Mouse (Mus musculus) lung, postnatal 0 days (tissue): ENCODE results near the gene Sema3f. TPM values are rescaled to one million over a fixed set of nuclear protein-coding genes. Genes with fewer than 3 reads are reported as not detected.
A peak's percentile ranks its signal among the peaks of the same experiment; 100 is the strongest.

Experiments
- ATAC-seq: fragments of 200-750 bp; cut with Nextera tagmentation; 2 replicates; pipeline ENCODE4 v1.8.0; 2017; ENCODE audit warnings: moderate library complexity
- DNase-seq: peaks from one replicate; pipeline ENCODE4 v3.0.0-alpha.2; 2016; ENCODE audit warnings: low spot score
- H3K27ac ChIP-seq: fragments of 300-500 bp; sonication (generic); 2 replicates; pipeline ENCODE4 v1.5.1; 2014; ENCODE audit warnings: antibody characterized with exemption, mild to moderate bottlenecking, low read length, mixed read lengths
- H3K27me3 ChIP-seq: fragments of 300-500 bp; sonication (generic); replicated peaks from 2 replicates; pipeline ENCODE4 v1.6.1; 2014; ENCODE audit warnings: low read length, mixed read lengths; ENCODE audit not compliant: insufficient read depth
- H3K36me3 ChIP-seq: fragments of 300-500 bp; sonication (generic); 2 replicates; pipeline ENCODE4 v1.6.1; 2014; ENCODE audit warnings: low read length, mixed read lengths; ENCODE audit not compliant: insufficient read depth
- H3K4me1 ChIP-seq: fragments of 300-500 bp; sonication (generic); 2 replicates; pipeline ENCODE4 v1.6.1; 2014; ENCODE audit warnings: antibody characterized with exemption, low read depth, low read length, mixed read lengths; ENCODE audit not compliant: insufficient read depth
- H3K4me2 ChIP-seq: fragments of 300-500 bp; sonication (generic); replicated peaks from 2 replicates; pipeline ENCODE4 v1.6.1; 2014; ENCODE audit warnings: low read depth, mild to moderate bottlenecking, low read length, moderate library complexity, mixed read lengths
- H3K4me3 ChIP-seq: fragments of 300-500 bp; sonication (generic); 2 replicates; pipeline ENCODE4 v1.5.1; 2014; ENCODE audit warnings: low read depth, low read length
- H3K9ac ChIP-seq: fragments of 300-500 bp; sonication (generic); replicated peaks from 2 replicates; pipeline ENCODE4 v1.6.1; 2014; ENCODE audit warnings: low read depth, mild to moderate bottlenecking
- H3K9me3 ChIP-seq: fragments of 300-500 bp; sonication (generic); 2 replicates; pipeline ENCODE4 v1.6.1; 2016; ENCODE audit warnings: low read length, mixed read lengths
- CTCF ChIP-seq: IDR thresholded peaks from 2 replicates; pipeline ENCODE4 v1.5.1; 2016; ENCODE audit warnings: antibody characterized with exemption, mild to moderate bottlenecking
- EP300 ChIP-seq: IDR thresholded peaks from 2 replicates; pipeline ENCODE4 v1.6.1; 2016; ENCODE audit warnings: antibody characterized with exemption, mild to moderate bottlenecking, control low read depth
- WGBS: fragments of 180-500 bp; shearing (Covaris S2); extraction: QIAGEN DNeasy Blood & Tissue Kit; methylation state at CpG from one replicate; pipeline ENCODE4 v1.1.7; 2014; 5-methylcytosine and 5-hydroxymethylcytosine counted together
- polyA plus RNA-seq: library from polyadenylated mRNA; unstranded; fragments of >200 nt; fragmentation: Nextera tagmentation; extraction: Ambion mirVana; gene quantifications from 2 replicates; pipeline ENCODE4 v1.2.1, GENCODE M21; 2015

Sema3f gene
- polyA plus RNA-seq, 1 experiment from 2014 or later: 24.9 TPM

- no peak overlapping the region for H3K4me3 ChIP-seq
- ATAC-seq (no peak), DNase-seq (no peak)
- H3K27ac ChIP-seq: no peak overlapping the region
- no peaks in the 10 kb centered on the region for H3K4me1 ChIP-seq
- no peaks in the 10 kb centered on the region for H3K9me3 ChIP-seq
- no peak for TF ChIP-seq EP300
- TF ChIP-seq CTCF: no peak
- H3K4me2 ChIP-seq: no peak overlapping the region
- WGBS: 91% methylated on average over 6 of the region's 6 CpGs
- H3K27me3 ChIP-seq: no peaks in the 10 kb centered on the region
- no peak overlapping the region for H3K9ac ChIP-seq
- H3K36me3 ChIP-seq: peaks cover 85% of the 10 kb centered on the region
Measured at GRCm38 (mm10) chr9:107744061-107744460, 33.8 kb upstream of the Sema3f start.

GRCm38 (mm10) chr9:107738841-107739202 is 28.5 kb upstream of the Sema3f start:
- Histone ChIP-seq H3K9me3 (no peaks in the 10 kb centered on the region), H3K4me1 (peaks cover 14% of the 10 kb centered on the region), H3K36me3 (peaks cover 40% of the 10 kb centered on the region), H3K9ac (no peak overlapping the region), H3K4me3 (no peak overlapping the region), H3K27ac (no peak overlapping the region), H3K27me3 (0 out of 2 replicates have a peak, but pooled peaks cover 7% of the 10 kb centered on the region), H3K4me2 (no peak overlapping the region)
- no peak for TF ChIP-seq EP300
- peak; percentile 69 for TF ChIP-seq CTCF
- DNase-seq: peak; percentile 68
- ATAC-seq: peak; percentile 63
- 50% methylated on average over 4 of the region's 4 CpGs for WGBS

GRCm38 (mm10) chr9:107738020-107738840 is 28.0 kb upstream of the Sema3f start:
- ATAC-seq: peak; percentile 73
- peak; percentile 97 for TF ChIP-seq CTCF
- TF ChIP-seq EP300: no peak
- no peak overlapping the region for H3K27ac ChIP-seq
- peaks cover 34% of the 10 kb centered on the region for H3K36me3 ChIP-seq
- peaks cover 14% of the 10 kb centered on the region for H3K4me1 ChIP-seq
- H3K9ac ChIP-seq: no peak overlapping the region
- no peak overlapping the region for H3K4me2 ChIP-seq
- H3K9me3 ChIP-seq: no peaks in the 10 kb centered on the region
- DNase-seq: peak; percentile 82
- H3K4me3 ChIP-seq: no peak overlapping the region
- 0 out of 2 replicates have a peak, but pooled peaks cover 7% of the 10 kb centered on the region for H3K27me3 ChIP-seq
- 17% methylated on average over 7 of the region's 7 CpGs for WGBS

GRCm38 (mm10) chr9:107736185-107736485 is 25.9 kb upstream of the Sema3f start:
- Histone ChIP-seq H3K27ac (no peak overlapping the region), H3K4me2 (no peak overlapping the region), H3K4me1 (peaks cover 14% of the 10 kb centered on the region), H3K36me3 (peaks cover 15% of the 10 kb centered on the region), H3K4me3 (no peak overlapping the region), H3K9ac (no peak overlapping the region), H3K27me3 (0 out of 2 replicates have a peak, but pooled peaks cover 7% of the 10 kb centered on the region), H3K9me3 (no peaks in the 10 kb centered on the region)
- 3% methylated on average over 7 of the region's 7 CpGs for WGBS
- no peak for DNase-seq
- no peak for ATAC-seq
- no peak for TF ChIP-seq EP300
- TF ChIP-seq CTCF: no peak

GRCm38 (mm10) chr9:107735356-107736184 is 25.3 kb upstream of the Sema3f start:
- no peak overlapping the region for H3K27ac ChIP-seq
- no peak for ATAC-seq
- peaks cover 14% of the 10 kb centered on the region for H3K4me1 ChIP-seq
- H3K9me3 ChIP-seq: no peaks in the 10 kb centered on the region
- 20% methylated on average over 17 of the region's 17 CpGs for WGBS
- peaks cover 10% of the 10 kb centered on the region for H3K36me3 ChIP-seq
- no peak overlapping the region for H3K9ac ChIP-seq
- no peak overlapping the region for H3K4me2 ChIP-seq
- 0 out of 2 replicates have a peak, but pooled peaks cover 7% of the 10 kb centered on the region for H3K27me3 ChIP-seq
- DNase-seq: no peak
- TF ChIP-seq CTCF (no peak), EP300 (no peak)
- H3K4me3 ChIP-seq: no peak overlapping the region

- H3K9ac ChIP-seq: no peak overlapping the region
- 29% methylated on average over 7 of the region's 7 CpGs for WGBS
- peaks cover 14% of the 10 kb centered on the region for H3K4me1 ChIP-seq
- no peaks in the 10 kb centered on the region for H3K9me3 ChIP-seq
- 0 out of 2 replicates have a peak, but pooled peaks cover 7% of the 10 kb centered on the region for H3K27me3 ChIP-seq
- no peak overlapping the region for H3K4me3 ChIP-seq
- TF ChIP-seq EP300: no peak
- TF ChIP-seq CTCF: no peak
- peaks cover 5% of the 10 kb centered on the region; the same call in 1 of the 2 replicates for H3K36me3 ChIP-seq
- ATAC-seq: no peak
- no peak for DNase-seq
- H3K27ac ChIP-seq: no peak overlapping the region
- no peak overlapping the region for H3K4me2 ChIP-seq
Measured at GRCm38 (mm10) chr9:107734567-107734971, 24.3 kb upstream of the Sema3f start.
